Mouse (Mus musculus) gastrocnemius, postnatal 36 days (tissue): Measurements from ENCODE around the gene Gm39653. TPM values are rescaled to one million over a fixed set of nuclear protein-coding genes. Genes with fewer than 3 reads are reported as not detected.

Experiments used
- DNase-seq, 2 experiments: peaks; one replicate each; pipeline ENCODE4 v3.0.0; 2022
- intact Hi-C: fragments of 180-260 bp; cut with DNase I; formaldehyde crosslinking; loops from one replicate; pipeline ENCODE4 v1.15.1; 2025
- total RNA-seq, 2 experiments: library from RNA; stranded (reverse); gene quantifications; 2 replicates each; pipeline ENCODE4 v1.2.3; 2021

The Gm39653 gene
- total RNA-seq, 2 experiments from 2014 or later = not detected

GRCm38 (mm10) chr1:63668852-63669160 lies 53.0 kb downstream of the Gm39653 start:
- no peak for DNase-seq
- intact Hi-C loops = loop anchor here (2.0 to 10.0 kb wide), 3 partner anchors 286 to 1336 kb away; no protein-coding TSS in a partner anchor

Other genes starting within 250 kb of the Gm39653 start
- gene Adam23, start 170.1 kb upstream of the Gm39653 start, total RNA-seq = 1 to 10 TPM; 1.4 to 1.8 TPM
- gene Dytn, start 71.0 kb downstream of the Gm39653 start, total RNA-seq = not detected
- gene Mdh1b, start 114.3 kb downstream of the Gm39653 start, total RNA-seq = not detected
- gene Fastkd2, start 114.6 kb downstream of the Gm39653 start, total RNA-seq = 10 to 100 TPM; 16.1 to 19.1 TPM
- gene 4933402D24Rik, start 153.3 kb downstream of the Gm39653 start, total RNA-seq = not detected